Mouse (Mus musculus): Measurements from ENCODE around the gene Ece1. TPM values are rescaled to one million over a fixed set of nuclear protein-coding genes. Genes with fewer than 3 reads are reported as not detected.

Gene Ece1
- 7.4 TPM for polyA plus RNA-seq (2014; fragmentation: Illumina TruSeq; extraction: RNeasy Lipid Tissue Mini Kit (QIAGEN cat#74804); ENCODE audit: low read depth, low replicate concordance)

GRCm38 (mm10) chr4:137862019-137862418 lies at the start of gene Ece1:
Ece1 (plus strand) TSS chr4:137862237.

GRCm38 (mm10) chr4:137992890-137993289 lies 130.9 kb downstream of the Ece1 start, which contains the start of gene Eif4g3:
Eif4g3 (plus strand) TSS chr4:137993022.

Other genes with a start within 250 kb of the Ece1 start
- 5.6 TPM for gene Rap1gap, start 197.5 kb upstream of the Ece1 start, polyA plus RNA-seq (2014; fragmentation: Illumina TruSeq; extraction: RNeasy Lipid Tissue Mini Kit (QIAGEN cat#74804); ENCODE audit: low read depth, low replicate concordance)
- gene Alpl, start 65.9 kb upstream of the Ece1 start, polyA plus RNA-seq (2014; fragmentation: Illumina TruSeq; extraction: RNeasy Lipid Tissue Mini Kit (QIAGEN cat#74804); ENCODE audit: low read depth, low replicate concordance), result 60.2 TPM
- gene Eif4g3, start 130.8 kb downstream of the Ece1 start, polyA plus RNA-seq (2014; fragmentation: Illumina TruSeq; extraction: RNeasy Lipid Tissue Mini Kit (QIAGEN cat#74804); ENCODE audit: low read depth, low replicate concordance), result 43.7 TPM

Data from kidney, adult 10 weeks (tissue).